Mouse (Mus musculus): ENCODE measurements at regions not wholly inside any gene's neighbourhood (a gene's known extent, or its start where the extent isn't known, plus 50 kb on each side); places are given as distances from the start of the nearest gene placed in this dataset.

DNA sequence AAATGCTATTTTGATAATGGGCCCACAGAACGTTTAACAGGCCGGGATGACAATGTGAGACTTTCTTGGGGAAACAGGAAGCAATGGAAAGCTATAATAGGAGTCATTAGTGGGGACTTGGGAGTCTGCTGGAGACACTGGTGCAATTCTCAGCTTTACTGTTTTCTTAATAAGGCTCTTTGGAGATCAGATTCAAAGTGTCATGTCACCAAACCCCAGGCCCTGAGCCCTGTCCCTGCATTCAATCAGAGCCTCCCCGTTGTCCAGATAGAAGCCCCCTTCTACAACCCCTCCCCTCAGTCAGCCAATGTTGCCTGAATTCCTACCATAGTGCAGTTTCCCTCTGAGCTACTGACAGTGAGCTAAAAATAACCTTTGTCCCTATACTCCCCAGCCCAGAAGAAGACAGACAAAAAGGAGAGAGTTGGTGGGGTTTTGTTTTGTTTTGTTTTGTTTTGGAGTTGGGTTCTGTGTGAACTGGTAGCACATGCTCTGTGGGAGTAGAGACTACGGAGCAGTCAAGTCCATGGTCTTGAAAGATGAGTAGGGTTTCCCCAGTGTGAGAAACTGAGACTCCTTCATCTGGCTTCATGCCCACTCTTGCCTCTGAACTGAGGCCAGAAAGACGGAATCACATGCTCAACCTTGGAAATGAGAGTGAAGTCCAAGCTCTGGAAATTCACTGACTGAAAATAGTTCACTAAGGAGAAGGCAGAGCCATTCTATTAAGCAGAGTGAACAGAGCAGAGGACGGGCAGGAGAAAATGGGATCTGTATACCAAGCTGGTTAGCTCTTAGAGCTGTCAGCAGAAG lies 267.3 kb downstream of the Gm826 start:
- peak; percentile 56 to 79 for DNase-seq (ENCODE audit: low spot score in 2 of 2)

- DNase-seq (ENCODE audit: low spot score in 2 of 2), result no peak
Observed at GRCm38 (mm10) chr2:160062148-160062937, 271.6 kb downstream of the Gm826 start.

- DNase-seq (ENCODE audit: low spot score in 2 of 2), result no peak
Observed at GRCm38 (mm10) chr2:160060091-160060490, 273.9 kb downstream of the Gm826 start.

- DNase-seq (ENCODE audit: low spot score in 2 of 2), result no peak
Observed at GRCm38 (mm10) chr2:160057211-160057610, 276.8 kb downstream of the Gm826 start.

DNA sequence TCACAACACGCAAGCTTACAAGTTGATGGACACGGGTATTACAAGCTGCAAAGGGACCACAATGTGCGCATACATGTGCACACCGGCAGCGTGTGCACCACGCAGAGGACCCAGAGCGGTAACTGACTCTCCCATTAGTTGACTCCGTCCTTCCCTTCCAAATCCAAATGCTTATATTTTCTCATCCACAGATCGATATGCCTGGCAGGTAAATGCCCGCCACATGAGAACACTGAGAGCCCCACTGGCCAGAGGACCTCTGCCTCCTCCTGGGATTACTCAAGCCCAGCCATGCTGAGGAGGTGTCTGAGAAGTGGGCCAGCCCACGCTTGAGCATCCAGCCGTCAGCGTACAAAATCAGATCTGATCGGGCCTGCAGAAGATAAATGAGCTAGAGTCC lies 279.6 kb downstream of the Gm826 start:
- no peak for DNase-seq (ENCODE audit: low spot score in 2 of 2)

- DNase-seq (ENCODE audit: low spot score in 2 of 2), result no peak
Observed at GRCm38 (mm10) chr2:160048286-160048685, 285.7 kb downstream of the Gm826 start.

DNA sequence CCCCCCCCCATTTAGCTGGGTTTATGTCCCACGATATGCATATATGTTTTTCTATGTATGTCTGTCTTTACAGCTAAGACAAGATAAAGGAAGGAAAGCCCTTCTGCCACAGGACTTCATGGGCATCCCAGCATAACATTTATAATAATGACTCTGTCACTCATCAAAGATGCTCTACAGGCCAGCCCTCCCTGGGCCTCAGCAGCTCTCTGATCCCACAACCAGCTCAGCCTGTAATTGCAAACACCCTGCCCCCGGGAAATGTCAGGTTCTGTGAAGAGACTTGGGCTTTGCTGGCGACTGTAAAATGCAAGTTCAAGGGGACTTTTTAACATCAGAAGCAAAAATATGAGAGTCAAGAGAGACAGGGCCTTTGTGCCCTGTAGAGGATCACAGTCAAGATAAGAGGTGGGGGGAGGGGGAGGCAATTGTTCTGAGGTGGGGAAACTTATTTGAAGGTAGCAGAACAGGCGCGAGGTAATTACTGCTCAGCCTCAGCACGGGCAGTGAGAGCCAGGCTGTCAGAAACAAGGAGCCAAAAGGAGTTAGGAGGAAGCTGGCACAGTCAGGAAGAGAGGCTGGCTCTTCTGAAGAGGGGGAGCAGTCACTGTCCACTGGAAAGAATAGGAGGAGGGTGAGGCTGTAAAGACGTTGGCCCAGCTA lies 286.9 kb downstream of the Gm826 start:
- no peak for DNase-seq (ENCODE audit: low spot score in 2 of 2)

- peak in 1 of 2 experiments; percentile 30 for DNase-seq (ENCODE audit: low spot score in 2 of 2)
Observed at GRCm38 (mm10) chr2:160044591-160044990, 289.4 kb downstream of the Gm826 start.

GRCm38 (mm10) chr2:160044184-160044583 lies 289.8 kb downstream of the Gm826 start:
- peak; percentile 52 to 54 for DNase-seq (ENCODE audit: low spot score in 2 of 2)

GRCm38 (mm10) chr2:160029432-160029831 lies 304.5 kb downstream of the Gm826 start:
- no peak for DNase-seq (ENCODE audit: low spot score in 2 of 2)

- no peak for DNase-seq (ENCODE audit: low spot score in 2 of 2)
Observed at GRCm38 (mm10) chr2:160028459-160028858, 305.5 kb downstream of the Gm826 start.

- no peak for DNase-seq (ENCODE audit: low spot score in 2 of 2)
Observed at GRCm38 (mm10) chr2:160025911-160026310, 308.1 kb downstream of the Gm826 start.

- DNase-seq (ENCODE audit: low spot score in 2 of 2), result peak; percentile 54 to 63
Observed at GRCm38 (mm10) chr2:160021541-160021940, 312.4 kb downstream of the Gm826 start.

GRCm38 (mm10) chr2:160020876-160021275 lies 313.1 kb downstream of the Gm826 start:
- no peak for DNase-seq (ENCODE audit: low spot score in 2 of 2)

- DNase-seq (ENCODE audit: low spot score in 2 of 2), result no peak
Observed at GRCm38 (mm10) chr2:160017020-160017812, 316.7 kb downstream of the Gm826 start.

DNA sequence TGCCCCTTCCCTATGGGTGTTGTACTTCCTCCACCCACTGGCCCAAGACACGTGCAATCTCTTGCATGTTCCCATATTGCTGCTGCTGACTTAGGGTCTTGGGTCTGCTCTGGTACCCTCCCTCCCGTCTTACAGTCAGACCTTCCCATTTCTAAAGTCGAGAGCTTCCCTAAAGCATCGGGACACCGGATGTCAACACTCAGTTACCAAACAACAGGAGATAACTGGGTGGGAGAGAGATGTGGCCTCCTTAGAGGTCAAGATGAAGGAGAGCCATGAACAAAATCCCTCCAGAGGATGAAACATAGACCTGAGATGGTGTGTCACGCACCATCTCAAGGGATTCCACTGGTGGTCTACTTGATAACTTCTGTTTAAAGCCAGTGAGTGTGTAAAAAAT lies 322.5 kb downstream of the Gm826 start:
- DNase-seq (ENCODE audit: low spot score in 2 of 2), result peak in 1 of 2 experiments; percentile 36

DNA sequence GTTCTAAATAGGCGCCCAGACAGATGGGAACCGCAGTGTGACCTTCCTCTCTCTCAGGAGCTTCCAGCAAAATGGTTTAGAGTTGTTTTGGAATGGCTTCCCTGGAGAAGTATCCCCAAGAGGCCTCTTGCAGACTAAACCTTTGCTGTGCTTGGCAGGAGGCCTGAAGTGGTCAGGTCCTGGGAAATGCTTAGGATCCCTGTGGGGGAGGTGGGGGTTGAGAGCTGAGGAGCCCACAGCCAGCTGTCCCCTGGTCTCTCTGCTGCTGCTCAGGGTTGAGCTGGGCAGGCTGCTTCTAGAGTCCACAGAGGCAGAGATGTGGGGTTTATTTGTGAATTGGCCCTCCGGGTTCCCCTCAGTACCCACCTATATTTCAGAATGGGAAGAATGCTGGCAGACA lies 331.3 kb downstream of the Gm826 start:
- peak; percentile 21 to 36 for DNase-seq (ENCODE audit: low spot score in 2 of 2)

GRCm38 (mm10) chr2:160000449-160000848 lies 333.5 kb downstream of the Gm826 start:
- DNase-seq (ENCODE audit: low spot score in 2 of 2), result no peak

GRCm38 (mm10) chr2:159997395-159997794 lies 336.6 kb downstream of the Gm826 start:
- peak in 1 of 2 experiments; percentile 14 for DNase-seq (ENCODE audit: low spot score in 2 of 2)

DNA sequence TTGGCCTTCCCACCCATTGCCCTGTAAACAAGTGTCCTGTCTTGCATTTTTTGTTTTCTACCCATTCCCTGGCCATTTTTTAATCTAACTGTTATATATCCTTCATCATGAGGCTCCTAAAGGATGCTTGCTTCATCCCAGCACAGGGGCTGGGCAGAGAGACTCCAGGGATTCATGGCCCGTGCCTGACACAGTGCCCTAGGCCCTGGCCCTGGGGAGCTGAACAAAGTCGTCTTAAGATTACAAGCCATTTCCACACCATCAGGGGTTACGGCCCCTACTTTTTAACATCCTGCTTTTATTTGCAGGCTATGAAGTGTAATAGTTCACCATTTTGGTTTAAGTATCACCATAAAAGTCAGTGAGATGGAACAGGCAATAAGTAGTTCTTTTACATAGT lies 339.5 kb downstream of the Gm826 start:
- DNase-seq (ENCODE audit: low spot score in 2 of 2), result no peak

DNA sequence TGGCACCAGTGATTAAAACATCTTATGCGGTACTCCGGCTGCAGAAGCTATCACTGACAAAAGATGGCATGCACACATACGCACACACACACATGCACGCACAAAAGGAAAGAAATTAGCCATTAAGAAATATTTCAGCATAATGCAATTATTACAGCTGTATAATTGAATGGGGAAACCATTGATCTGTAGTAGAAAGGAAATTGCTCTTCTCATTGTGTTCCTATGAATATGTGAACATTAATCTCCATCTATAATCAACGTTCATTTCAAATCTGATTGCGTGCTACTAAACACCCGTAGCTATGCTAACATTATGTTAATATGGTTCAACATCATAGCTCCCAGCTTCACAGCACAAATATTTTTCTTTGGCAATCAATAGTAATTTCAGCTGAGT lies 347.2 kb downstream of the Gm826 start:
- no peak for DNase-seq (ENCODE audit: low spot score in 2 of 2)

DNA sequence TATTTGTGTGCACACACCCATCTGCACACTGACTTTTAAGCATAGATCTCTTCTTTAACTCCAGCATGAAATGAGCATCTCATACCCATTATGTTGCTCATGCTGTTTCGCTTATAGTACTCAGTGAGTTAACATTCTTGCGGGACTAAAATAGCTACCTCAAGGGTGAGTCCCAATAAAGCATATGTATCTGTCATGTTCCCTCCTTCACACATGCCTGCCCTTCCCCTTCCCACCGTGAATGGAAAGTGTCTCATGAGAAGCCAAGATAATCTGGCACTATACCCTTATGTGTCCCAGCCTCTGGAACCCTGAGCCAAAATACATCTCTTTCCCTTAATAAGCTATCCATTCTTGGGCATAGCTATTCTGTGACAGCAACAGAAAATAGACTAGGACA lies 352.3 kb downstream of the Gm826 start:
- no peak for DNase-seq (ENCODE audit: low spot score in 2 of 2)
